Mouse (Mus musculus) adrenal gland, postnatal 36 days (tissue): Measurements from ENCODE around the gene Tas2r129. TPM values are rescaled to one million over a fixed set of nuclear protein-coding genes. Genes with fewer than 3 reads are reported as not detected.
"Not testable (repeated sequence)": the region's sequence is repeated elsewhere in the genome, so short reads cannot be mapped to it uniquely, and the experiment has no call there.

Source experiments
- DNase-seq, 2 experiments: peaks; one replicate each; pipeline ENCODE4 v3.0.0; 2021; ENCODE audit warnings: mixed read lengths in 1 of 2
- long read RNA-seq, 2 experiments: library from polyadenylated mRNA; stranded (forward); transcript quantifications; one replicate each; pipeline ENCODE4 v2.0.0; 2021; ENCODE audit warnings: borderline sequencing depth in 2 of 2
- total RNA-seq, 2 experiments: library from RNA; stranded (reverse); gene quantifications; 2 replicates each; pipeline ENCODE4 v1.2.3; 2021

Tas2r129 gene
- total RNA-seq, result not detected
- long read RNA-seq, experiment 1, result 0 reads
- long read RNA-seq, experiment 2, result 0 reads

- no peak for DNase-seq
Observed at GRCm38 (mm10) chr6:132950802-132951201, at the start of gene Tas2r129. Tas2r129 (plus strand) TSS chr6:132951102.

- DNase-seq, result no peak
Observed at GRCm38 (mm10) chr6:132909351-132909750, 41.6 kb upstream of the Tas2r129 start, which contains the start of gene Tas2r125. Tas2r125 (plus strand) TSS chr6:132909651.

- not testable (repeated sequence) for DNase-seq
Observed at GRCm38 (mm10) chr6:132941376-132941775, 9.5 kb upstream of the Tas2r129 start.

- DNase-seq, result no peak
Observed at GRCm38 (mm10) chr6:132957819-132958218, 6.9 kb downstream of the Tas2r129 start, which contains the start of gene Tas2r131. Tas2r131 (minus strand) TSS chr6:132957919.

- no peak for DNase-seq
Observed at GRCm38 (mm10) chr6:132980865-132981264, 30.0 kb downstream of the Tas2r129 start, which contains the start of gene Tas2r109. Tas2r109 (minus strand) TSS chr6:132980965.

Other genes starting within 250 kb of the Tas2r129 start
- gene Tas2r122, start 239.2 kb upstream of the Tas2r129 start, total RNA-seq, result not detected
- gene Tas2r115, start 213.1 kb upstream of the Tas2r129 start, total RNA-seq, result not detected
- gene Tas2r124, start 196.4 kb upstream of the Tas2r129 start, total RNA-seq, result not detected
- not detected for gene Tas2r102, start 189.0 kb upstream of the Tas2r129 start, total RNA-seq
- not detected for gene Tas2r136, start 172.9 kb upstream of the Tas2r129 start, total RNA-seq
- gene Tas2r117, start 148.3 kb upstream of the Tas2r129 start, total RNA-seq, result not detected
- gene Tas2r123, start 104.0 kb upstream of the Tas2r129 start, total RNA-seq, result not detected
- not detected for gene Tas2r116, start 95.7 kb upstream of the Tas2r129 start, total RNA-seq
- gene Tas2r110, start 83.1 kb upstream of the Tas2r129 start, total RNA-seq, result not detected
- gene Tas2r113, start 58.1 kb upstream of the Tas2r129 start, total RNA-seq, result not detected
- gene Tas2r125, start 41.5 kb upstream of the Tas2r129 start, total RNA-seq, result not detected
- not detected for gene Tas2r131, start 6.8 kb downstream of the Tas2r129 start, total RNA-seq
- not detected for gene Tas2r109, start 29.9 kb downstream of the Tas2r129 start, total RNA-seq
- not detected for gene Tas2r103, start 86.0 kb downstream of the Tas2r129 start, total RNA-seq
- not detected for gene Tas2r140, start 104.7 kb downstream of the Tas2r129 start, total RNA-seq
- 100 to 1,000 TPM in 1 of 2 experiments, 10 to 100 TPM in 1; 93.1 to 114 TPM for gene Smim10l1, start 153.8 kb downstream of the Tas2r129 start, total RNA-seq